Mouse (Mus musculus): ENCODE results near the gene Ckm. TPM values are rescaled to one million over a fixed set of nuclear protein-coding genes. Genes with fewer than 3 reads are reported as not detected.

Gene Ckm
- total and polyA plus RNA-seq, 3 experiments = not detected

DNA sequence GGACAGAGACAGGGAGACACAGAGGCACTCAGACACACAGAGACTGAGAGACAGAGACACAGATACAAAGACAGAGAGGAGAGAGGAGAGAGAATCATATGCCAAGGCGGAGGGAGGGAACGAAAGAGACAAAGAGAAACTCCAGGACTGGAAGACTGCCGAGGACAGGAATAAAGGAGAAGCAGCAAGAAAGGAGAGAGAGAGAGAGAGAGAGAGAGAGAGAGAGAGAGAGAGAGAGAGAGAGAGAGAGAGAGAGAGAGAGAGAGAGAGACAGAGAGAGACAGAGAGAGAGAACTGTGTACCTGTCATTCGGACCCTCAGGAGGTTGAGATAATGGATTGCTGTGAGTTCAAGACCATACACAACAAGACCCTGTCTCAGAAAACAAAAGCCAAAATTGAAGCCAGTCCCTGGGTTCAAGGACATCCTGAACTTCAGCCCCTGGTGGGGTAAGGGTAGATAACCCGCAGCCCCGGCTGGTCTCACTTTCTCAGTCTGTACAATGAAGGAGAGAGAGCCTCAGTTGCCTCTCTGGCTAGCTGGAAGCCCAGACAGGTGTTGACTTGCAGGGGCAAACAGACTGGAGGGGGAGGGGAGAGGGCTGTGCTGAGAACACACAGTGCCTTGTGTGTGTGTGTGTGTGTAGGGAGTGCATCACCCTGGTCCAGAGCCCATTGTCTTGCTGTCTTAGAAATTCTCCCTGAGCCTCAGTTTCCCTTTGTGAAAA is 54.7 kb downstream of the Ckm start:
- DNase-seq (ENCODE audit: low read depth, low spot score) = peak; percentile 23
- no peak for TF ChIP-seq HCFC1 (IDR thresholded peaks at IDR 0.05; ENCODE audit: low read depth, low read length)
- no peak for TF ChIP-seq NRF1 (IDR thresholded peaks at IDR 0.05; ENCODE audit: insufficient read depth, low read depth, low read length, poor library complexity, severe bottlenecking)
- TF ChIP-seq ZKSCAN1 (IDR thresholded peaks at IDR 0.05; ENCODE audit: low read depth, low read length) = no peak
- TF ChIP-seq MAFK (IDR thresholded peaks at IDR 0.05; ENCODE audit: borderline replicate concordance, low read depth, low read length) = no peak
- TF ChIP-seq JUND (IDR thresholded peaks at IDR 0.05; ENCODE audit: low read depth, low read length) = peak; percentile 93
- no peak for TF ChIP-seq ZMIZ1 (IDR thresholded peaks at IDR 0.05; ENCODE audit: low read depth, low read length)
- no peak for TF ChIP-seq BHLHE40 (IDR thresholded peaks at IDR 0.05; ENCODE audit: borderline replicate concordance, low read depth, low read length)
- peak; percentile 10; the same call in 1 of the 2 replicates for TF ChIP-seq MAZ (IDR thresholded peaks at IDR 0.05; ENCODE audit: low read depth, low read length)
- TF ChIP-seq USF2 (IDR thresholded peaks at IDR 0.05; ENCODE audit: borderline replicate concordance in 1 of 2, insufficient read depth in 1 of 2, low read depth in 1 of 2, low read length in 2 of 2) = no peak
- TF ChIP-seq POLR2AphosphoS5 (IDR thresholded peaks at IDR 0.05; ENCODE audit: borderline replicate concordance, low read depth, low read length) = no peak
- no peak for TF ChIP-seq POLR2A (IDR thresholded peaks at IDR 0.05; ENCODE audit: control insufficient read depth in 1 of 2, insufficient read depth in 1 of 2, low read depth in 1 of 2, low read length in 2 of 2, poor library complexity in 1 of 2)
- 0 out of 2 replicates have a peak, but pooled peaks have one; percentile 23 for TF ChIP-seq MAX (IDR thresholded peaks at IDR 0.05; ENCODE audit: low read length)
- no peak for TF ChIP-seq MYB (IDR thresholded peaks at IDR 0.05; ENCODE audit: low read depth, low read length)
- 0 out of 4 replicates have a peak, but pooled peaks cover 0 to 8% of the 10 kb centered on the region in 2 experiments for H3K4me1 ChIP-seq (ENCODE audit: control insufficient read depth in 1 of 2, insufficient read depth in 2 of 2, low read length in 2 of 2)
- H3K9me3 ChIP-seq (replicated peaks; ENCODE audit: insufficient read depth, low read length) = no peaks in the 10 kb centered on the region
- no peak overlapping the region for H3K9ac ChIP-seq (ENCODE audit: control insufficient read depth, low read depth, low read length, poor library complexity, severe bottlenecking)
- H3K4me3 ChIP-seq (ENCODE audit: control insufficient read depth in 1 of 2, insufficient read depth in 1 of 2, low read depth in 2 of 2, low read length in 2 of 2) = peak overlapping the region; percentile 47 to 99
- H3K27me3 ChIP-seq (ENCODE audit: control insufficient read depth in 1 of 2, insufficient read depth in 2 of 2, low read length in 2 of 2) = no peaks in the 10 kb centered on the region
- no peak overlapping the region for H3K27ac ChIP-seq (ENCODE audit: control insufficient read depth, low read depth, low read length)
- peaks cover 7% of the 10 kb centered on the region for H3K79me2 ChIP-seq (ENCODE audit: control insufficient read depth, insufficient read depth, low read length, poor library complexity)
- peaks cover 0 to 4% of the 10 kb centered on the region in 2 experiments; a peak in 1 of 4 replicates for H3K36me3 ChIP-seq (ENCODE audit: control insufficient read depth in 1 of 2, insufficient read depth in 2 of 2, low read length in 2 of 2)

DNA sequence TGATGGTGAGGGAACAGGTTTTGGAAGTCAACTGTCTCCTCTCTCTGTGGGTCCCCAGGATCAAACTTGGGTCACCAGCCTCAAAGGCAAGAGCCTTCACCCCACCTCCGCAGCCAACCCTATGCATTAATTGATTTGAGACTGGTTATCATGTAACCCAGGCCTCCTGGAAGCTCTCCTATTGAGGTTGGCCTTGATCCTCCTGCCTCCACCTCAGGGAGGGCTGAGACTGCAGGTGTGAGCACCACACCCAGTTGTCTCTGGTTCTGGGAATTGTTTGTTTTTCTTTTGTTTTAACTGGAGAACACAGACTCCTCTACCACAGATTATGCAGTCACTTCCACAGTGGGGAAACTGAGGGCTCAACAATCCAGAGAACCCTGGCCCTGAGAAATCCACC is 55.9 kb downstream of the Ckm start:
- no peak for TF ChIP-seq RCOR1 (IDR thresholded peaks at IDR 0.05; ENCODE audit: low read depth, low read length)
- TF ChIP-seq BHLHE40 (IDR thresholded peaks at IDR 0.05; ENCODE audit: borderline replicate concordance, low read depth, low read length) = no peak
- TF ChIP-seq ELF1 (IDR thresholded peaks at IDR 0.05; ENCODE audit: low read depth, low read length) = no peak
- TF ChIP-seq POLR2AphosphoS2 (IDR thresholded peaks at IDR 0.05; ENCODE audit: low read length) = no peak
- no peak for TF ChIP-seq MYB (IDR thresholded peaks at IDR 0.05; ENCODE audit: low read depth, low read length)
- TF ChIP-seq MEF2A (IDR thresholded peaks at IDR 0.05; ENCODE audit: extremely low read depth, insufficient replicate concordance, low read depth, low read length, poor library complexity, severe bottlenecking) = no peak
- TF ChIP-seq TAL1 (IDR thresholded peaks at IDR 0.05; ENCODE audit: low read length) = no peak
- TF ChIP-seq CHD1 (IDR thresholded peaks at IDR 0.05; ENCODE audit: low read depth, low read length) = no peak
- TF ChIP-seq HCFC1 (IDR thresholded peaks at IDR 0.05; ENCODE audit: low read depth, low read length) = no peak
- Histone ChIP-seq H3K9me3 (replicated peaks; ENCODE audit: insufficient read depth, low read length) (no peaks in the 10 kb centered on the region), H3K79me2 (ENCODE audit: control insufficient read depth, insufficient read depth, low read length, poor library complexity) (peaks cover 7% of the 10 kb centered on the region), H3K4me1 (ENCODE audit: control insufficient read depth in 1 of 2, insufficient read depth in 2 of 2, low read length in 2 of 2) (0 out of 4 replicates have a peak, but pooled peaks cover 0 to 8% of the 10 kb centered on the region in 2 experiments), H3K36me3 (ENCODE audit: control insufficient read depth in 1 of 2, insufficient read depth in 2 of 2, low read length in 2 of 2) (peaks cover 0 to 4% of the 10 kb centered on the region in 2 experiments; a peak in 1 of 4 replicates), H3K9ac (ENCODE audit: control insufficient read depth, low read depth, low read length, poor library complexity, severe bottlenecking) (no peak overlapping the region), H3K27me3 (ENCODE audit: control insufficient read depth in 1 of 2, insufficient read depth in 2 of 2, low read length in 2 of 2) (no peaks in the 10 kb centered on the region), H3K4me3 (ENCODE audit: control insufficient read depth in 1 of 2, insufficient read depth in 1 of 2, low read depth in 2 of 2, low read length in 2 of 2) (no peak overlapping the region), H3K27ac (ENCODE audit: control insufficient read depth, low read depth, low read length) (no peak overlapping the region)
- DNase-seq (ENCODE audit: low read depth, low spot score) = no peak
